Mouse (Mus musculus): ENCODE data around the gene Tmem174.

Gene Tmem174

GRCm38 (mm10) chr13:98632306-98632942 lies 4.8 kb downstream of the Tmem174 start:
- no peak for DNase-seq

GRCm38 (mm10) chr13:98631105-98631838 lies 5.9 kb downstream of the Tmem174 start:
- no peak for DNase-seq

GRCm38 (mm10) chr13:98626736-98627135 lies 10.5 kb downstream of the Tmem174 start:
- DNase-seq = no peak

- DNase-seq = no peak
These were observed 12.7 kb downstream of the Tmem174 start for GRCm38 (mm10) chr13:98624506-98624905.

- no peak for DNase-seq
These were observed 14.2 kb downstream of the Tmem174 start for GRCm38 (mm10) chr13:98622881-98623549.

- DNase-seq = no peak
These were observed 19.7 kb downstream of the Tmem174 start for GRCm38 (mm10) chr13:98617429-98618067.

- DNase-seq = no peak
These were observed 29.2 kb downstream of the Tmem174 start for GRCm38 (mm10) chr13:98607885-98608477.

GRCm38 (mm10) chr13:98603799-98604198 lies 33.4 kb downstream of the Tmem174 start:
- no peak for DNase-seq

- no peak for DNase-seq
These were observed 40.5 kb downstream of the Tmem174 start for GRCm38 (mm10) chr13:98596746-98597145.

GRCm38 (mm10) chr13:98594726-98595141 lies 42.5 kb downstream of the Tmem174 start:
- DNase-seq = no peak

- DNase-seq = no peak
These were observed 43.2 kb downstream of the Tmem174 start for GRCm38 (mm10) chr13:98593938-98594539.

- DNase-seq = no peak
These were observed 45.8 kb downstream of the Tmem174 start for GRCm38 (mm10) chr13:98591406-98591805.

GRCm38 (mm10) chr13:98590693-98591389 lies 46.4 kb downstream of the Tmem174 start:
- DNase-seq = no peak

GRCm38 (mm10) chr13:98589572-98589971 lies 47.6 kb downstream of the Tmem174 start:
- DNase-seq = no peak

GRCm38 (mm10) chr13:98588951-98589501 lies 48.2 kb downstream of the Tmem174 start:
- DNase-seq = peak; percentile 71

- DNase-seq = no peak
These were observed 48.7 kb downstream of the Tmem174 start for GRCm38 (mm10) chr13:98588480-98588879.

GRCm38 (mm10) chr13:98587639-98588038 lies 49.6 kb downstream of the Tmem174 start:
- DNase-seq = no peak

- no peak for DNase-seq
These were observed 50.2 kb downstream of the Tmem174 start for GRCm38 (mm10) chr13:98586817-98587575.
